Mouse (Mus musculus): ENCODE data around the gene Iscu.

Iscu gene

DNA sequence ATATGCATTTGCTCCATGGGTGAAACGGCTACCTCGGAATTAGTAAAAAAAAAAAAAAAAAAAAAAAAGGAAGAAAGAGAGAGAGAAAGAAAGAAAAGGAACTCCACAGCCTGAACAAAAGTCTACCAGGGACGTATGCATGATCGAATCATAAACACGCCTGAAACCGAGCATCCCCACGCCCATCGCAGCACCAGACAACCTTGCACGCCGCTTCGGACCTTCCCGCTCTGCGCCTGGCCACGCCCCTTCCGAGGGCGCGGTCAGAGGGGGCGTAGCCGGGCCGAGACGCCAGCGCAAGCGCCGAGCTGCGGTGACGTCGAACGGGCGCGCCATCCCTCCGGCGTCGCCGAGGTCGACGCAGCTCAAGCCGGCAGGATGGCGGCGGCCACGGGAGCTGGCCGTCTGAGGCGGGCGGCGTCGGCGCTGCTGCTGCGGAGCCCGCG lies at the start of gene Iscu, which contains the start of gene Sart3:
Gene Iscu, plus strand, starts transcription at position 299 of the 446 bp plus-strand sequence.
Gene Sart3, minus strand, starts transcription at position 61 of the 446 bp plus-strand sequence.
- in situ Hi-C loops (cut with MboI, MseI) = loop anchor here (5.0 to 10.0 kb wide), 3 partner anchors 45 to 672 kb away; partner anchors contain the start of genes Mmab and Mvk

DNA sequence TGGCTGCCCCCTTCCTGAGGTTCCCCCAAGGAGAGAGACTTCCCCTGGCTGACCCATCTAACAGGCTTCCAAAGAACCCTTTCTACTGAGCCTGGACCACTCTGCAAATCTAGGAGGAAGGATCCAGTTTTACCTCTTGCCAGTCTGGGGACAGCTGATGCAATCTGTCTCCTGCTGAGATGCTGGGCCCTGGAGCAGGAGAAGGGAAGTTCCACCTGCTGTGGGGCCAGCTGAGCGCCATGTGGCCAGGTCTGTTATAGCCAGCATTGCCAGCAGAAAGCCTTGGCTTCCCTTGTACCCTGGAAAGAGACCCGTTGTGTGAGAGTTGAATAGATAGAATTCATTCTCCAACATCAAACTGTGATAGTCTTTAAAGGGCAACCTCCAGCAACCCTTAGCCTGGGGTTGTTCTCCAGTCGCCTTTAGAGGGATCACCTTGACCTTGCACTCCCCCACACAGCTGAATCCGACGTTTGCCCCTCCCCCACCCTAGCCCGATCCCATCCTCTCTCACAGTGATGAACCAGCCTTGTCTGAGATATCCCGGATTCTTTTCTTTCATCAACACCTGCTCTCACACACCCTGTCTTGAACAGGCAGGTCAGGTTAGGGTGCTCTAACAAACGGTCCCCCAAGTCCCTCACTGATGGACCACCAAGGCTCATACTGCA lies 48.8 kb upstream of the Iscu start:
- in situ Hi-C loops (cut with MboI, MseI) = loop anchor here (5.0 kb wide), 1 partner anchor 136 kb away; no protein-coding TSS in a partner anchor

DNA sequence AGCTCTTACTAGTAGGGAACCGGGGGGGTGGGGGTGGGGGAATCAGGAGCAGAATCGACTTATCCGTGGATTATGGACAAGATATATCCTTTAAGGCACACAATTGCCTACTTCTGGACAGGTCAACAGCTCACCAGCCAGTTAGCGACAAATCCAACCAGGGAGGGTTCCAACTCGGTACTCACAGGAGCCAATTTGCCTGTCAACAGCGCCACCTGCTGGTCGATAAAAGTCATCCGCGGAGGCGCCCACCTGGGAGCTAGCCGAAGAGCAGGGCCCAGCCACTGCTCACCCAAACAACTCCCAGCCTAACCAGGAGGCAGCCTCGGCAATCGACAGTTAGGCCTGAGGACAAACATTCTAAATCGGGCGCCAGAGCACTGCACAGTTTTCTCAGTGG lies 48.1 kb upstream of the Iscu start, which contains the start of gene 1700069L16Rik:
Gene 1700069L16Rik, minus strand, starts transcription at position 327 of the 400 bp plus-strand sequence.
- in situ Hi-C loops (cut with MboI, MseI) = loop anchor here (5.0 kb wide), 1 partner anchor 137 kb away; no protein-coding TSS in a partner anchor

DNA sequence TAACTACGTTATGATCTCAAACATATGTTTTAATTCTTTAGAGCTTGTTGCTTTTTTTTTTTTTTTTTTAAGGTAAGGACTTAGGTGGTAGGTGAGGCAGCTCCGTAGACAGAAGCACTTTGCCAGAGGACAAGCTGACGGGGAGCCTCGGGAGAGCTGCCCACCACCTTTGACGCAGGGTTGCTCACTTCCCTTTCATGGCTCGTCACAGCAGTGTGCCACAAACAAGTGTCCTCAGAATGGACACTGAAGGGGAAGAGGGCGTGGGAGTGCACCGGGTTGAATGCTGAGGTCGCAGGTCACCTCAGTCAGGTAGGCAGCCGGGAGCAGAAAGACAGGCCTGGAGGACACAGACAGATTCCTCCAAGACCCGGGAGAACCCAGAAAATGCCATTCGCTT lies 47.1 kb upstream of the Iscu start:
- in situ Hi-C loops (cut with MboI, MseI) = loop anchor here (5.0 kb wide), 2 partner anchors 253 to 358 kb away; no protein-coding TSS in a partner anchor

DNA sequence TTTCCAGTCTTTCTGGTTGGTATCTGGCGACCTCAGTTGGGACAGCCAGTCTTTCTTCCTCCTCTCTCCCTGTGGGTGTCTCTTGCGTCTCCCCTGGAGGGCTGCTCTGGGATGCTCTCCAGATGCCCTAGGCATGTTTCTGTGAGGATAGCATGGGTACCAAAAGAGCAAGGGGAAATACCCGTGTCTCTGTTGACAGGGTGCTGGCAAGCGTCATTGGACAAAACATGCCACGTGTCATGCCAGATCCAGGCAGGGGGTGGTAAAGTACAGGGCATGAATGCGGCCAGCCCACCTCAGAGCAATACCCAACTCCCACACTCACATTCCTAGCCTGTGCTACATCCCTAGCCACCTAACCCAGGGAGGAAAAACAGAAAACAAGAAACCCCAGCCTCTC lies 45.9 kb upstream of the Iscu start:
- in situ Hi-C loops (cut with MboI, MseI) = loop anchor here (5.0 kb wide), 2 partner anchors 254 to 359 kb away; no protein-coding TSS in a partner anchor

DNA sequence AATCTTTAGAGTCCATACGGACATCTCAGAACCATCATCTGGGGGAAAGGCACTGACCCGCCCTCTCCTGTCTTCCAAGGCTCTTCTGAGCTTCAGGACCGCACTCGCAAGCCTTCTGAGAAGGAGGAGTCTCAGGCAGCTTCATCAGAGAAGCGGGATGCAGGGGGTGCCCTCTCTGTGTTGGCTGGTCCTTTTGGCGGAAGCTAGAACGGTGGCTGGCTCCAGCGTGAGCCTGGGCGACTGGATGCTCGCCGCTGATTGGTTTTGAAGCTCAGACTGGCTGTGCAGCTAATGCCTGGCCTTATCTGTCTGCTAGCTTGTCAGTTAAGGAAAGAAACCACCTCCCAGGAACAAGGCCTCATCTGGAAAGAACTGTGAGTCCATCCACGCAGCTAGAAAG lies 45.3 kb upstream of the Iscu start:
- in situ Hi-C loops (cut with MboI, MseI) = loop anchor here (5.0 kb wide), 2 partner anchors 255 to 360 kb away; no protein-coding TSS in a partner anchor

DNA sequence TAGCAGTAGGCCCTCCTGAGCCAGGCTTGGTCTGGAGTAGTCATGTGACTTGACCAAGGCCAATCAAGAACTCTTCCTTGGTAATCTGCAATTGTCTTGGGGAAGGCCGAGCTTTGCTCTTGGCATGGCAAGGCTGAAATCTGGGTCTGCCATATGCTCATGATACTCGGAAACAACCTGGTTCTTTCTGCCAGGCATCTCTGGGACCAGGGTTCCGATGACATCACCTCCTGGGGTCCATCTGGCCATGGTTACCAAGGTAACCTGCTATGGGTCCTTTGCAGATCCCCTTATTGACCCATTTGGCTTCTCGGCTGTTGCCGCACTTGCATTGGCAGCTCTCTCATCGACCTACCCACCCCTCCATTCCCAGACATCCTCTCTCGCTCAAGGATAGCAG lies 44.5 kb upstream of the Iscu start:
- in situ Hi-C loops (cut with MboI, MseI) = loop anchor here (5.0 kb wide), 2 partner anchors 256 to 361 kb away; no protein-coding TSS in a partner anchor

DNA sequence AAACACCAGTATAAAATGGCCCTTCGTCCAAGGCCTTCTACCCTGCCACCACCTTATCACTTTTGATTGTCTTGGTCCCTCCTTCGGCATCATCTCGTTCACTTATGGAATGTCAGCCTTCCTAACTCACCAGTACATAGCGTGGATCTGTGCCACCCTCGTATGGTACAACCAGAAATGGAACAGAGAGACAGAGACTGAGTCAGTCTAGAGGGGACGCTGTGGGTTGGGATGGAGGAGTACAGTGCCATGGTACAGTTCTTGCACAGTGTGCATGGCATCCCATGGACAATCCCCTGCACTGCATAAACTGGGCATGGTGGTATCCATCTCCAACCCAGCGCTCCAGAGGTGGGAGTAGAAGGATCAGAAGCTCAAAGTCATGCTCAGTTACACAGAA lies 43.9 kb upstream of the Iscu start:
- in situ Hi-C loops (cut with MboI, MseI) = loop anchor here (5.0 kb wide), 2 partner anchors 256 to 361 kb away; no protein-coding TSS in a partner anchor

DNA sequence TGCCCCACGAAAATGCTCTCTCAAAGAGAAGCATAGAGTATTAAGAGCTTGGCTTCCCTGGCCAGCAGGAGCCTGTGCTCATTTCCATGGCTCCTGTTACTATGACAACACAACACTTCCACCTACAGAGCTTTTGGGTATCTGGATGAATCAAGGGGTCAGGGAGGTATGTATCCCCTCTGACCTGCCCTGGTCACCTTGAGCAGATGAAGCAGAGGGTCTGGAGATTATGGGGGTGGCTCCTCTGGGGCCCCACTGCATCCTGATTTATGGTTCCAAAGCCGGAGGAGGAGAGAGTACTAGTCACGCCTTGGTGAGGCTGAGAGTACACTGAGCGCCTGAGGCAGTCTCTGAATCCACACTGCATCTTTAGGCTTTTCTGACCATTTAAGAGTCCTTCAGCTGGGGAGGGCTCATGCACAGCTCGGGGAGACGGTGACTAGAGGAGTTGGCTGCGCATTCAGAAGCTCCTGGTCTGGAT lies 41.9 kb upstream of the Iscu start:
- in situ Hi-C loops (cut with MboI, MseI) = loop anchor here (10.0 kb wide), 1 partner anchor 84 kb away; no protein-coding TSS in a partner anchor

DNA sequence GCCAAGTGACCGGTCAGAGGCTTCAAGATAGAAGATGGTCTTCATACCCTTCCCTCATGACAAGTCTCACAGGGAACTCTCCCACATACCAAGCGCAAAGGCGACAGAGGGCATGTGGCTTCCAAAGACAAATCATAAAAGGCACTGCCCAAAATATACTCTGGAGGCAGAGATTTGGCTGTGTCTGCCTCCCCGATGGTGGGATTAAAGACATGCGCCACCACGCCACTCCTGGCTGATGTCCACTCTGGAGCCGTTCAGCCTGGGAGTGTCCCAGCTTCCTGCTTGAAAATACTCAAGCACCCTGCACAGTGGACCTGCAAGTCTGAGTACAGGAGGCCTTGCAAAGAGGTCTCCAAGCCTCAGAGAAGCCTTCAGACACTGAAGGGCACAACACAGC lies 41.4 kb upstream of the Iscu start:
- in situ Hi-C loops (cut with MboI, MseI) = loop anchor here (10.0 kb wide), 1 partner anchor 84 kb away; no protein-coding TSS in a partner anchor

DNA sequence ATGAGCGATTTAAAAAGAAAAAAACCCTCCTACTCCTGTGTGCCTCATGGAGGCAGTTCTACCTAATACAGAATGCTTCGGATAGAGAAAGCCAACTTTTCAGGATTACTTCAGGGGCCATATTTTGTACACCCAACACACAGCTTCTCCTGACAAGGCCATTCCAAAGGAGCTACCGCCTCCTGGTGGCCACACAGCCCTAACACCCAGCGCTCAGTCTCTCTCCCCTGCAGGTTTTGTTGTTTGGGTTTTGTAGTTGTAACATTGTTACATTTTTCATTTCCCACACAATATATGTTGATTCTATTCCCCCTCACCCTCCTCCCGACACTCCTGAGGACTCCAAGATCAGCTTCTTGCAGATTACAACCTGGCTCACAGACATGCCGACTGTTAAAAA lies 40.4 kb upstream of the Iscu start:
- in situ Hi-C loops (cut with MboI, MseI) = loop anchor here (10.0 kb wide), 1 partner anchor 83 kb away; no protein-coding TSS in a partner anchor

DNA sequence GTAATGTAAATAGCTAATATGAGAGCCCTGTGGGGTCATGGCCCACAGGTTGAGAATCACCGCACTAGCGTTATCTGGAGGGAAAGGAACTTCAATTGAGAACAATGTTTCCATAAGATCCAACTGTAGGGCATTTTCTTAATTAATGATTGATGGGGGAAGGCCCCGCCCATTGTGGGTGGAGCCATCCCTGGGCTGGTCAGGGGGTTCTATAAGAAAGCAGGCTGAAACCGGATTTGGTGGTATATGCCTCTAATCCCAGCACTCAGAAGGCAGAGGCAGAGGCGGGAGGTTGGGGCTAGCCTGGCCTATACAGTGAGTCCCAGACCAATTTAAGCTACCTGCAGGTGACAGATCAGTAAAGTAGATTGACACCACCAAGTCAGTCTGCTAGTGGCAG lies 38.2 kb upstream of the Iscu start:
- in situ Hi-C loops (cut with MboI, MseI) = loop anchor here (10.0 kb wide), 1 partner anchor 80 kb away; no protein-coding TSS in a partner anchor

DNA sequence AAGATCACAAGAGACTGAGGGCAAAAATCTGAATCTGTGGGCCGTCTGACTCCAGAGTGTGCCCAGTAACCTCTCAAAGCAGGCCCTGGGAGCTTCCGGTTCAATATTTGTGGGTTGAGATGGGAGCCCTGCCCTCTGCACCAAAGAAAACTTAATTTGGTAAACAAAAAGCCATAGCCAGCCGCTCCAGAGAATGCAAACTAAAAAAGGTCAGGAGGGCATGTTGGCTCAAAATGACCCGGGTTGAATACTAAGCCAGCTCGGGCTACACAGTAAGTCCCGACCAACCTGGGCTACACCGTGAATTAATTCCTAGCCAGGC lies 37.6 kb upstream of the Iscu start:
- in situ Hi-C loops (cut with MboI, MseI) = loop anchor here (10.0 kb wide), 1 partner anchor 80 kb away; no protein-coding TSS in a partner anchor

DNA sequence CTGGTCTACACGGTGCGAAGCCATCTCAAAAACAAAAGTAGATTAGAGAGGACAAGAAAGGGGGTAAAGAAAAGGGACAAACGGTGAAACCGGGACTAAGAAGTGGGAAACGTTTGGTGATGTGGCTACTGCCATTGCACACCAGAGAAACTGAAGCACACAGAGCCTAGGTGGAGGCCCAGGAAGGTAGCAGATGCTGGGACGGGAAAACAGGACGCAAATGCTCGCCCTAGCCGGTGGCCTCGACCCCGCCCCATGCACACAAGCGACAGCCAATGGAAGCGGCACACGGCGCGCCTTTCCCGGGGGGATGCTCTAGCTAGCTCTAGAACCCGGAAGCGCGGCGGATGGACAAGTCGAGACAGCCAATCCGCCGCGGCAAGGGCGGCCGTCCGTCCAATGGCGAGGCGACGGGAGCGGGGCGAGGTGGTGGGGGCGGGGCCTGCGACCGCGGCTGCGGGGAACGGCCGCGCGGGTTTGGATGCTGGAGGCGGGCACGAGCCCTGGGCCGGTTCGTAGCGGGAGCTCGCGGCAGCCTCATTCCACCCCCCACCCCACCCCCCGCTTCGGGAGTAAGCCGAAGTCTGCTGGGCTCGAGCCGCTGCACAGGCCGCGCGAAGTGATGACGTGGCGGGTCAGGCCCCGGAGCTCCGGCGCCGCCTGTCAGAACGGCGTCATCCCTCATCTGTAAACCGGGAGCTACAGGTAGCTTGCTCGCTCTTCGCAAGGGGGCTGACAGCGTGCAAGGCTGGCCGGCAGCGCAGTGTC lies 37.0 kb upstream of the Iscu start, which contains the start of gene Ficd:
Gene Ficd, plus strand, starts transcription at position 459 of the 768 bp plus-strand sequence.
- in situ Hi-C loops (cut with MboI, MseI) = loop anchor here (10.0 kb wide), 1 partner anchor 79 kb away; no protein-coding TSS in a partner anchor

DNA sequence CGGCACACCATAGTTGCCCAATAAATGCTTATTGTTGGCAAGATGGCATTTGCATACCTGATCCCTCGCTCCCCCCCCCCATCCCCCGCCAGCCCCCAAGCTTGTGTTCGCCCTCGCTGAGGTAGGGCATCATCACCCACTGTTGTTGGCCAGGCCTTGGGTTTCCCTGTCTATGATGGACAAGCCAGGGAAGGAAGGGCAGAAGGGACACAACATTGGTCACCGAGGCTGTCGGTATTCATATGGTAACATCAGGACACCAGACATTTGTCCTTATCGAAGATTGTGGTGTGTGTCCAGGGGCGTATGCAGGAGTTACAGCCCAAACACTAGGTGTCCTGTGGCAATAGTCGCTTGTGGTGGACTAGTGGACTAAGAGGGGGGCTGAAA lies 36.4 kb upstream of the Iscu start:
- in situ Hi-C loops (cut with MboI, MseI) = loop anchor here (10.0 kb wide), 1 partner anchor 79 kb away; no protein-coding TSS in a partner anchor

DNA sequence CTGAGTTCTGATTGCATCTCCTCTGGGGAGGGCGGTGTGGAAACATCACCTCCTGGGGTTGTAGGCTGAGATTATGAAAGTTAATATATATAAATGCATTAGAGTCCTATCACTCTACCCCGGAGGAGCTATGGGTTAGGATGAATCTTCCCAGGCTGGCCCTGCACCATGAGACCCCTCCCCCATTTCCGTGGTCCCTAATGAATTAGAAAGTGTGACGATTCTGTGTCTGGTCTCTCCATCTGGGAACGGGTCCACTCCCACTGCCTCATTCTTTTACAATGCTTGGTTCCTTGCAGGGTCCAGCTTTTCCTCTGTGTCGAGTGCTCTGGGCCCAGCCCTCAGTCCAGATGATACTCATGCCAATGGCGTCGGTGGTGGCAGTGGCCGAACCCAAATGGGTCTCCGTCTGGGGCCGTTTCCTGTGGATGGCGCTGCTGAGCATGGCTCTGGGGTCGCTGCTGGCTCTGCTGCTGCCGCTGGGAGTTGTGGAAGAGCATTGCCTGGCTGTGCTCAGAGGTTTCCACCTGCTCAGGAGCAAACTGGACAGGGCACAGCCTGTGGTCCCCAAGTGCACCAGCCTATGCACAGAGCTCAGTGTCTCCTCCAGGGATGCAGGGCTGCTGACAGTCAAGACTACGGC lies 35.9 kb upstream of the Iscu start:
- in situ Hi-C loops (cut with MboI, MseI) = loop anchor here (10.0 kb wide), 1 partner anchor 78 kb away; no protein-coding TSS in a partner anchor

DNA sequence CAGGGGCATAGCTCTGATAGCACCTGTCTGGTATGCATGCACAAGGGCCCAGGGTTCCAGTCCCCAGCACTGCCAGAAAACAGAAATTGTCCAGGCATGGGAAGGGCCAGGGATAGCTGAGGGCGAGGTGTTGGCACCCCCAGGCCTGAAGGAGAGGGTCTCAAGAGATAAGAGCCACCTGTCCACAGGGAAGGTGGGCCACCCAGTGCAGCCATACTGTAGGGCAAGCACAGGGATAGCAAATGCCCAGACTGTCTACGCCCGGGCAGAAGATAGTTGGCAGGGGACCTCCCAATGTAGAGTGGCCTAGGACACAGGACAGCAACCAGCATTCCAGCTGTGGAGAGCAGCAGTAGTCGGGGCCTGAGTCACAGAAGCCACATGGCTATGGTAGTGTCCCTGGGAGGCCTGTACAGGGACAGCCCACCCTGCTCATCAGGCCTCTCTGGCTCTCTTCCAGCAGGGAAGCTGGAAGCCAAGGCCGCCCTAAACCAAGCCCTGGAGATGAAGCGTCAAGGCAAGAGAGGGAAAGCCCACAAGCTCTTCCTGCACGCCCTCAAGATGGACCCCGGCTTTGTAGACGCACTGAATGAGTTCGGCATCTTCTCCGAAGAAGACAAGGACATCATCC lies 34.8 kb upstream of the Iscu start:
- in situ Hi-C loops (cut with MboI, MseI) = loop anchor here (10.0 kb wide), 1 partner anchor 77 kb away; no protein-coding TSS in a partner anchor

DNA sequence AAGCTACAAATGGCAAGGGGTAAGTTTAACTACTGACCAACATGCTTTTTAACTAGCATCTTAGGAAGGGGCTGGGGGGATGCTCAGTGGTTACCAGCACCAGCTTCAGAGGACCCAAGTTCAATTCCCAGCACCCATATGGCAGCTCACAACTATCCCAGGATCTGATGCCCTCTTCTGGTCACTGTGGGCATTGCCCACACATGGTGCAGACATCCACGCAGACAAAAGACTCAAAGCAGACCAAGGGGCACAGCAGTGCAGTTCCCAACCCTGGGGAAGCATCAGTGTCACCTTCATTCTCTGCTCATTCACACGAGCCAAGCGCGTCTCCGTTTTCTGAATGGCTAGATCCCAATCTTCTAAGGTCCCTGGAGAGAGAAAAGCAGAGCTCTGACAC lies 24.9 kb upstream of the Iscu start:
- in situ Hi-C loops (cut with MboI, MseI) = no loop called here

DNA sequence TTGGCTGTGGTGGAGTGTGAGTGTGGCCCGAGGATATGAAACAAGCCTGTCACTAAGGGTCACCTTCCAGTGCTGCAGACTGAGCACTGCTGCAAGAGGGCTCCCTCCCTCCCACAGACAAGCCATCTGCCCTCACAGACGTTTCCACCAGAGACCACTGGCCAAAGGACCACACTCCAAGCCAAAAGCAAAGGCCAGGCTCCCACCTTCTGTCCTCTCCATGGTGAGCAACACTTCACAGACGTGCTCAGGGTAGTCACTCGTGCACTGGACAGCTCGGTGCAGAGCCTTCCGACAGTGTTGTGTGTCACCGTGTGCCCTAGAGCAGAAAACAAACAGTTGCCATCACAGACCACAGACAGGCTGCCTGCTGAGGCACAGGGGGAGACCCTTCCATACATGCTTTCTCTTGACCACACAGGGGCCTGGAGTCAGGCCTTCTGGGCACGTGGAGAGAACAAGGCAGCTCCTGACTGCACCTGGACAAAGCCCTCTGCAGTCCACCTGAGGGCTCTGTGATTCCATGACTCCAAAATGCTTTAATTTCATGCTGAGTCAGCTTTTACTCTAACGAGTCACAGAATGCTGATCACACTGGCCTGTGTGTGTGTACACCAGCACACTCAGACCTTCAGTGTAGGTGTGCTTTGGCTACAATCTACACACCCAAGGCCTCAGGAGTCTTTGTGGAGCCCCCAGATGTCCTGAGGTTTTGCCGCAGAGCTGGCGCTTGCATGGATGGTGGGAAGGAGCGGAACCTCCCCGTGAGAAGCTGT lies 23.8 kb upstream of the Iscu start:
- in situ Hi-C loops (cut with MboI, MseI) = no loop called here
